Mouse (Mus musculus) embryonic facial prominence, embryonic 13.5 days (tissue): ENCODE measurements around the gene Fam213b. TPM values are rescaled to one million over a fixed set of nuclear protein-coding genes. Genes with fewer than 3 reads are reported as not detected.

Source experiments
- ATAC-seq: fragments of 200-750 bp; cut with Nextera tagmentation; 2 replicates; pipeline ENCODE4 v1.8.0; 2017; ENCODE audit warnings: low read depth; ENCODE audit not compliant: insufficient number of reproducible peaks, insufficient read depth, low FRiP score, low TSS enrichment
- H3K27ac ChIP-seq: fragments of 300-500 bp; sonication (generic); 2 replicates; pipeline ENCODE4 v1.5.1; 2015; ENCODE audit warnings: moderate library complexity, mild to moderate bottlenecking, inconsistent platforms
- H3K27me3 ChIP-seq: fragments of 300-500 bp; sonication (generic); 2 replicates; pipeline ENCODE4 v1.6.1; 2015; ENCODE audit warnings: mild to moderate bottlenecking, inconsistent platforms
- H3K36me3 ChIP-seq: fragments of 300-500 bp; sonication (generic); 2 replicates; pipeline ENCODE4 v1.6.1; 2015; ENCODE audit warnings: mild to moderate bottlenecking, inconsistent platforms
- H3K4me1 ChIP-seq: fragments of 300-500 bp; sonication (generic); 2 replicates; pipeline ENCODE4 v1.6.1; 2015; ENCODE audit warnings: inconsistent platforms
- H3K4me2 ChIP-seq: fragments of 300-500 bp; sonication (generic); 2 replicates; pipeline ENCODE4 v1.6.1; 2015; ENCODE audit warnings: moderate library complexity, mild to moderate bottlenecking, inconsistent platforms
- H3K4me3 ChIP-seq: fragments of 300-500 bp; sonication (generic); 2 replicates; pipeline ENCODE4 v1.5.1; 2015; ENCODE audit warnings: mild to moderate bottlenecking, inconsistent platforms
- H3K9ac ChIP-seq: fragments of 300-500 bp; sonication (generic); 2 replicates; pipeline ENCODE4 v1.6.1; 2015; ENCODE audit warnings: mild to moderate bottlenecking, inconsistent platforms
- H3K9me3 ChIP-seq: fragments of 300-500 bp; sonication (generic); 2 replicates; pipeline ENCODE4 v1.6.1; 2016; ENCODE audit warnings: inconsistent platforms
- WGBS: fragments of 180-500 bp; shearing (Covaris S2); methylation state at CpG from one replicate; pipeline ENCODE4 v1.1.7; 2015; ENCODE audit warnings: mixed read lengths; 5-methylcytosine and 5-hydroxymethylcytosine counted together
- polyA plus RNA-seq: library from polyadenylated mRNA; unstranded; fragments of >200 nt; fragmentation: Nextera tagmentation; extraction: Ambion mirVana; gene quantifications from 2 replicates; pipeline ENCODE4 v1.2.1, GENCODE M21; 2015

The Fam213b gene
- polyA plus RNA-seq, 1 experiment from 2014 or later, result 53.6 TPM

DNA sequence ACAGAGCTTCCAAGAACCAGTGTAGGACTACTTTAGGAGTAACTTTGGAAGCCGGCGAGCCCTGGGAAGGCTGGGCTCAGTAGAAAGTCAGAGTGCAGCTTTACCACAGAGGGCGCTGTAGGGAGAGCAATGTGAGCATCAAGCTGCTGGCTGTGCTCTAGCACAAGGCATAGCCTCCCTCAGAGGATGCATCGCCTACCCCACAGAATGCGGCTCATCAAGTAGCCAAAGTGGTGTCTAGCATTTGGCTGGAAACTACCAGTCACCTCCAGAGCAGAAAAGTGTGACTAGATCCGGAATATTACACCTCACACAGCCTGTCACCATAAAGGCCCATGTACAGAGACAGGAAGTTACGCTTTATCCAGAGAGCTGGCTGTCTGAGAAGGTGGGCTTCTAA lies 36.9 kb upstream of the Fam213b start:
- no peak overlapping the region for H3K27ac ChIP-seq
- no peaks in the 10 kb centered on the region for H3K4me1 ChIP-seq
- no peak overlapping the region for H3K4me2 ChIP-seq
- no peak for ATAC-seq
- no peaks in the 10 kb centered on the region for H3K36me3 ChIP-seq
- WGBS, result 80% methylated on average over 7 of the region's 7 CpGs
- H3K9ac ChIP-seq, result no peak overlapping the region
- H3K4me3 ChIP-seq, result no peak overlapping the region
- H3K27me3 ChIP-seq, result no peaks in the 10 kb centered on the region; the same call in 1 of the 2 replicates
- no peaks in the 10 kb centered on the region for H3K9me3 ChIP-seq

DNA sequence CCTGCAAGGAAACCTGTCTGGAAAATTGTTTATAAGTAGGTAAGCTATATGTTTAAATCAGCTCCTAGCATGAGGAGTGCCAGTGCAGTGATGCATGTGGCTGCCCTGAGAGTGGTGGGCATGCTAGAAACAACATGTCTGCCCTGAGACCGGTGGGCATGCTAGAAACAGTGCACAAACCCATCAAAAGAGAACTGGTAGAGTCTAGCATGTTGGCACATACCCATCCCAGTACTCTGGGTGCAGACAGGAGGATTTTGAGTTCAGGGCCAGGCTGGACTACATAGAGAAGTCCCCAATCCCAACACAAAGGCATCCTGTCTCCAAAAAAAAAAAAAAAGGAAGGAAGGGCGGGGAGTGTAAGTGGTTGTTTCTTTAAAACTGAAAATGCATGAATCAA lies 35.9 kb upstream of the Fam213b start:
- no peak overlapping the region for H3K4me3 ChIP-seq
- WGBS, result 87% methylated on average over 2 of the region's 2 CpGs
- ATAC-seq, result no peak
- no peak overlapping the region for H3K27ac ChIP-seq
- no peaks in the 10 kb centered on the region; the same call in 1 of the 2 replicates for H3K27me3 ChIP-seq
- no peak overlapping the region for H3K4me2 ChIP-seq
- no peaks in the 10 kb centered on the region for H3K9me3 ChIP-seq
- no peaks in the 10 kb centered on the region for H3K36me3 ChIP-seq
- H3K9ac ChIP-seq, result no peak overlapping the region
- no peaks in the 10 kb centered on the region for H3K4me1 ChIP-seq

GRCm38 (mm10) chr4:154933306-154933907 lies 34.5 kb upstream of the Fam213b start:
- Histone ChIP-seq H3K27ac (no peak overlapping the region), H3K4me2 (no peak overlapping the region), H3K4me3 (no peak overlapping the region), H3K27me3 (no peaks in the 10 kb centered on the region; the same call in 1 of the 2 replicates), H3K9me3 (no peaks in the 10 kb centered on the region), H3K9ac (no peak overlapping the region), H3K4me1 (peaks cover 2% of the 10 kb centered on the region), H3K36me3 (no peaks in the 10 kb centered on the region)
- ATAC-seq, result no peak
- 56% methylated on average over 13 of the region's 13 CpGs for WGBS

DNA sequence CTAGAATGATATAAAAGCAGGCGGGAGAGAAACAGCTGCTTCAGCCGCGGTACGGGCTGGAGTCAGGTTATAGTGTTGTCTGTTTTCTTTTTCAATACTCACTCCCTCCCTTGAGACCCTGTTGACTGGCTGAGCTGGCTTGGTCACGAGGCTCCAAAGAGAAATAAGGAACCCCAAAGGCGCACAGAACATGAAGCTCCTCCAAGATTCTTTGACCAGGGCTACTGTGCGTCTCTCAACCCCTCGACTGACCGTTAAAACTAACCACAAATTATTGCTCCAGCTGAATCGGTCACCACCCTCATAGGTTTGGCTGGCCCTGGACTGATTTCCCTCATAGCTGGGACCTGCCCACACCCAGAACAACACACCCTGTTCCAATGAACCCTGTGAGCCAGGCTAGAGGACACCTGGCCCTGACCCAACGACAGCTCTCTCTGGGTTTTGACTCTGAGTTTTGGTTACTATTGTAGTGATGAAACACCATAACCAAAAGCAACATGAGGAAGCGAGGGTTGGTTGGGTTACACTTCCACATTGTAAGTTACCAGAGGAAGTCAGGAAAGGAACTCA lies 30.2 kb upstream of the Fam213b start:
- no peak overlapping the region for H3K4me3 ChIP-seq
- no peaks in the 10 kb centered on the region; the same call in 1 of the 2 replicates for H3K27me3 ChIP-seq
- no peak for ATAC-seq
- no peaks in the 10 kb centered on the region for H3K36me3 ChIP-seq
- no peaks in the 10 kb centered on the region for H3K9me3 ChIP-seq
- no peak overlapping the region for H3K9ac ChIP-seq
- peaks cover 23% of the 10 kb centered on the region for H3K4me1 ChIP-seq
- H3K4me2 ChIP-seq, result no peak overlapping the region
- 82% methylated on average over 12 of the region's 12 CpGs for WGBS
- H3K27ac ChIP-seq, result no peak overlapping the region

DNA sequence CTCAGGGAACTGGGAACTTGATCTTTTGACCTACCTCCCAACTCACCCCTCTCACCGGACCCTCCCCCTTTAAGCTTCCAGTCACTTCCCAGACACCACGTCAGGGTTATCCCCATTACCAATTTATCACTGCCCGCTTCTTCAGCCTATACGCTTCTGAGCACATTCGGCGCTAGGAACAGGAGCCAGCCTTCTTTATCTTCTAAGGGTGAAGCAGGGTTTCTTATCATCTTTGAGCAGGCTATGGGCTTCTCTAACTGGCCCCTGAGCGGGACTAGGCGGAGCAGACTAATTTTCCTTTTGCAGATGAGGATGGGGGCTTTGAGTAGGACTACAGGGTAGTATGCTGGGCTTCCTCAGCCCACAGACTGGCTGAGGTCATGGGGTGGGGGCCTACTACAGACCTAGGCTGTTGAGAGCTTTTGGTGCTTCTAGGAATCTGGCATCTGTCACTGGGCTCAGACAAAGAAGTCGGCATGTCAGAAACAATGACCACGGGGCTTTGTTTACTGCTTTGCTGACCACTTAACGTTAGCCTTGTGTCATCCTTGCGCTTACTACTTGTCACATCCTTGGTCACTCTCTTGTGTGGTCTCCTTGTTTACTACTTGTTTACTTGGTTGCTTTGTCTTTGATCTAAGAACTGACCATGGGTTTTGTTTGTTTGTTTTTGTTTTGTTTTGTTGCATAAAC lies 29.6 kb upstream of the Fam213b start, which contains the start of gene Tnfrsf14:
Tnfrsf14 (minus strand) TSS at position 169 of the 693 bp plus-strand sequence.
- no peaks in the 10 kb centered on the region; the same call in 1 of the 2 replicates for H3K27me3 ChIP-seq
- peaks cover 23% of the 10 kb centered on the region for H3K4me1 ChIP-seq
- H3K9me3 ChIP-seq, result no peaks in the 10 kb centered on the region
- H3K9ac ChIP-seq, result peak within 1 kb of the TSS; percentile 59
- no peaks in the 10 kb centered on the region for H3K36me3 ChIP-seq
- H3K27ac ChIP-seq, result peak within 1 kb of the TSS; percentile 79
- ATAC-seq, result no peak
- 44% methylated on average over 12 of the region's 12 CpGs for WGBS
- peak within 1 kb of the TSS; percentile 24 for H3K4me3 ChIP-seq
- peak within 1 kb of the TSS; percentile 52 for H3K4me2 ChIP-seq

- Histone ChIP-seq H3K27ac (peak overlapping the region; percentile 79), H3K9me3 (no peaks in the 10 kb centered on the region), H3K4me3 (peak overlapping the region; percentile 24), H3K4me1 (peaks cover 23% of the 10 kb centered on the region), H3K4me2 (peak overlapping the region; percentile 52), H3K9ac (peak overlapping the region; percentile 59), H3K27me3 (no peaks in the 10 kb centered on the region; the same call in 1 of the 2 replicates), H3K36me3 (no peaks in the 10 kb centered on the region)
- no peak for ATAC-seq
- WGBS, result 21% methylated on average over 5 of the region's 5 CpGs
These were observed 29.0 kb upstream of the Fam213b start for GRCm38 (mm10) chr4:154927899-154928337.

- Histone ChIP-seq H3K27ac (peak overlapping the region; percentile 79), H3K27me3 (no peaks in the 10 kb centered on the region), H3K4me2 (peak overlapping the region; percentile 52), H3K4me3 (peak overlapping the region; percentile 24), H3K4me1 (peaks cover 23% of the 10 kb centered on the region), H3K36me3 (no peaks in the 10 kb centered on the region), H3K9ac (peak overlapping the region; percentile 59), H3K9me3 (no peaks in the 10 kb centered on the region)
- WGBS, result 41% methylated on average over 9 of the region's 9 CpGs
- ATAC-seq, result no peak
These were observed 28.3 kb upstream of the Fam213b start for GRCm38 (mm10) chr4:154926969-154927898.

DNA sequence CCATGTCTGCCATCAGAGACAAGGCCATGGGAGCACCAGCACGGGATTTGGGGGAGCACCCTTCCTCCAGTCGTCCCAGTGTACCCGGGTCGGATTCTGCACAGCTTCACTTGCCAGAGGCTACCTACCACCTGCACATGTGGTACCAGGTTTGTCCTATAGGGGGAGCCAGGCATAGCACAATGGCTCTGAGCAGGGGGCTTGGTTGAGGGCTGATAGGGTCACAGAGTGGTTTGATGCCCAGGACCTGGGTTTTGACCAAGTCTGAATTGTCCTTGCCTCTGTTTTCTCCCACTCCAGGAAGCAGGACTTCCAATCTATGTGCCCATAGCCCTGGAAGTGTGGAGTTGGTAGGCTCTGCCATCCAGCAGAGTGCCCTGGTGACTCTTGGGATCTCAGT lies 26.5 kb upstream of the Fam213b start:
- Histone ChIP-seq H3K27ac (no peak overlapping the region), H3K4me2 (no peak overlapping the region), H3K36me3 (no peaks in the 10 kb centered on the region), H3K27me3 (no peaks in the 10 kb centered on the region), H3K9me3 (no peaks in the 10 kb centered on the region), H3K4me1 (peaks cover 23% of the 10 kb centered on the region), H3K9ac (no peak overlapping the region), H3K4me3 (no peak overlapping the region)
- 52% methylated on average over 4 of the region's 4 CpGs for WGBS
- ATAC-seq, result no peak

DNA sequence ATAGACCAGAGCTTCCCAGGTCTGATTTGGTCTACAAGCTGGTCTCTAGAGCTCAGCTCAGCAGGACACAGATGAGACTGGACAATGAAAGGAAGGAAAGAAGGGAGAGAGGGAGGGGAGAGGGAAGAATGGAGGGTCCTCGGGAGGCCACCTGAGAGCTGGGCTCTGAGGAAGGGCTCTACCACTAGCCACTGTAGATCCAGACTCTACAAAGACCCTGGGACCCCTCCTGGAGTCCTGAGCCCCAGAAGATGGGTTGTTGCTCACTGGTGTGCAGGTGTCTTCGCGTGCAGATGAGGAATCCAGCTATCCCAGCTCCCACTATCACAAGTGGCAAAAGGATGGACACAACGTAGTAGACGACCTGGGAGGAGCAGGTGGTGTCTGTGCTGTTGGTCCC lies 24.0 kb upstream of the Fam213b start:
- no peak for ATAC-seq
- no peak overlapping the region for H3K27ac ChIP-seq
- no peak overlapping the region for H3K4me3 ChIP-seq
- no peak overlapping the region for H3K4me2 ChIP-seq
- no peak overlapping the region for H3K9ac ChIP-seq
- 84% methylated on average over 5 of the region's 5 CpGs for WGBS
- H3K4me1 ChIP-seq, result peaks cover 17% of the 10 kb centered on the region
- H3K27me3 ChIP-seq, result no peaks in the 10 kb centered on the region
- no peaks in the 10 kb centered on the region for H3K36me3 ChIP-seq
- no peaks in the 10 kb centered on the region for H3K9me3 ChIP-seq

GRCm38 (mm10) chr4:154922291-154922690 lies 23.4 kb upstream of the Fam213b start:
- H3K9ac ChIP-seq, result no peak overlapping the region
- H3K4me1 ChIP-seq, result peaks cover 10% of the 10 kb centered on the region
- H3K4me2 ChIP-seq, result no peak overlapping the region
- WGBS, result 74% methylated on average over 4 of the region's 4 CpGs
- H3K27ac ChIP-seq, result no peak overlapping the region; the same call in 1 of the 2 replicates
- no peak overlapping the region for H3K4me3 ChIP-seq
- H3K36me3 ChIP-seq, result no peaks in the 10 kb centered on the region
- ATAC-seq, result no peak
- no peaks in the 10 kb centered on the region for H3K27me3 ChIP-seq
- no peaks in the 10 kb centered on the region for H3K9me3 ChIP-seq

DNA sequence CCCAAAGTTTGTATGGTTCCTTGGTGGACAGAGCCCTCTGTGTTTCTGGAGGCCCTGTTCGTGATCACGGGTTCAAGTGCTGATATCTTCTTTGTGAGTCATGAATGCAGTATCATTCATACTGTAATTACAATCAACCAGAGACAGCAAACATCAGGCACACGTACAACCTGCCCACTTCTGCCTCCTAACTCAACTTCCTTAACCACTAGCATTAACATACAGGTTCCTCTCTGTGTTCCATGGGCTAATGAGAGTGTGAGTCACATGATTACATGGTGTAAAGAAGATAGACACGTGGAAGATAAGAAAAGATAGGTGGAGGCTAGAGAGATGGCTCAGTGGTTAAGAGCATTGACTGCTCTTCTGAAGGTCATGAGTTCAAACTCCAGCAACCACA lies 17.7 kb upstream of the Fam213b start:
- no peaks in the 10 kb centered on the region for H3K4me1 ChIP-seq
- no peak for ATAC-seq
- 87% methylated on average over 4 of the region's 4 CpGs for WGBS
- no peak overlapping the region for H3K27ac ChIP-seq
- no peaks in the 10 kb centered on the region for H3K9me3 ChIP-seq
- H3K4me2 ChIP-seq, result no peak overlapping the region
- no peaks in the 10 kb centered on the region for H3K27me3 ChIP-seq
- H3K9ac ChIP-seq, result no peak overlapping the region
- H3K4me3 ChIP-seq, result no peak overlapping the region
- H3K36me3 ChIP-seq, result no peaks in the 10 kb centered on the region
